Mouse (Mus musculus) limb, embryonic 14.5 days (tissue): ENCODE data around the gene Hps6. TPM values are rescaled to one million over a fixed set of nuclear protein-coding genes. Genes with fewer than 3 reads are reported as not detected.

ENCODE experiments used
- ATAC-seq: fragments of 200-750 bp; cut with Nextera tagmentation; 2 replicates; pipeline ENCODE4 v1.8.0; 2017; ENCODE audit warnings: low read depth, moderate number of reproducible peaks, moderate TSS enrichment; ENCODE audit not compliant: low FRiP score
- DNase-seq: peaks from one replicate; pipeline ENCODE4 v3.0.0-alpha.2; 2015; ENCODE audit warnings: low spot score
- H3K27ac ChIP-seq: fragments of 300-500 bp; sonication (generic); replicated peaks from 2 replicates; pipeline ENCODE4 v1.5.1; 2014; ENCODE audit warnings: low read depth, mild to moderate bottlenecking, low read length, moderate library complexity, mixed read lengths
- H3K27me3 ChIP-seq: fragments of 300-500 bp; sonication (generic); 2 replicates; pipeline ENCODE4 v1.6.1; 2014; ENCODE audit warnings: low read length, mixed read lengths; ENCODE audit not compliant: control insufficient read depth, insufficient read depth
- H3K36me3 ChIP-seq: fragments of 300-500 bp; sonication (generic); 2 replicates; pipeline ENCODE4 v1.6.1; 2014; ENCODE audit warnings: mild to moderate bottlenecking, low read length, moderate library complexity, mixed read lengths; ENCODE audit not compliant: control insufficient read depth, insufficient read depth
- H3K4me1 ChIP-seq: fragments of 300-500 bp; sonication (generic); 2 replicates; pipeline ENCODE4 v1.6.1; 2014; ENCODE audit warnings: antibody characterized with exemption, low read length, mixed read lengths; ENCODE audit not compliant: control insufficient read depth, insufficient read depth
- H3K4me2 ChIP-seq: fragments of 300-500 bp; sonication (generic); replicated peaks from 2 replicates; pipeline ENCODE4 v1.6.1; 2014; ENCODE audit warnings: low read depth, mild to moderate bottlenecking, low read length, moderate library complexity; ENCODE audit not compliant: severe bottlenecking
- H3K4me3 ChIP-seq: fragments of 300-500 bp; sonication (generic); replicated peaks from 2 replicates; pipeline ENCODE4 v1.5.1; 2014; ENCODE audit warnings: low read length
- H3K9ac ChIP-seq: fragments of 300-500 bp; sonication (generic); 2 replicates; pipeline ENCODE4 v1.6.1; 2014; ENCODE audit warnings: mild to moderate bottlenecking, low read depth, low read length, moderate library complexity; ENCODE audit not compliant: severe bottlenecking
- H3K9me3 ChIP-seq: fragments of 300-500 bp; sonication (generic); 2 replicates; pipeline ENCODE4 v1.6.1; 2016; ENCODE audit warnings: low read length; ENCODE audit not compliant: control insufficient read depth
- POLR2A ChIP-seq: fragments of 200-500 bp; IDR thresholded peaks from 2 replicates; pipeline ENCODE4 v1.8.0; 2012; ENCODE audit warnings: inconsistent platforms, mild to moderate bottlenecking, moderate library complexity, borderline replicate concordance; ENCODE audit not compliant: insufficient read depth, insufficient read length; ENCODE audit errors: extremely low read depth
- WGBS: fragments of 180-500 bp; shearing (Covaris S2); extraction: QIAGEN DNeasy Blood & Tissue Kit; methylation state at CpG from one replicate; pipeline ENCODE4 v1.1.7; 2014; 5-methylcytosine and 5-hydroxymethylcytosine counted together
- polyA plus RNA-seq, 2 experiments: library from polyadenylated mRNA; depleted of rRNA in 1 of 2; stranded (reverse) in 1 of 2; unstranded in 1 of 2; fragments of >200 nt; fragmentation: Nextera tagmentation in 1 of 2; extraction: Ambion mirVana in 1 of 2; gene quantifications; 2 replicates each; pipeline versions ENCODE4 v1.2.1 to v1.2.3; 2012 to 2014

Hps6 gene
- polyA plus RNA-seq (2012; rRNA removed), result 4.2 and 5.1 TPM in 2 replicates
- polyA plus RNA-seq (2014; fragmentation: Nextera tagmentation; extraction: Ambion mirVana), result 5.6 and 6.0 TPM in 2 replicates

DNA sequence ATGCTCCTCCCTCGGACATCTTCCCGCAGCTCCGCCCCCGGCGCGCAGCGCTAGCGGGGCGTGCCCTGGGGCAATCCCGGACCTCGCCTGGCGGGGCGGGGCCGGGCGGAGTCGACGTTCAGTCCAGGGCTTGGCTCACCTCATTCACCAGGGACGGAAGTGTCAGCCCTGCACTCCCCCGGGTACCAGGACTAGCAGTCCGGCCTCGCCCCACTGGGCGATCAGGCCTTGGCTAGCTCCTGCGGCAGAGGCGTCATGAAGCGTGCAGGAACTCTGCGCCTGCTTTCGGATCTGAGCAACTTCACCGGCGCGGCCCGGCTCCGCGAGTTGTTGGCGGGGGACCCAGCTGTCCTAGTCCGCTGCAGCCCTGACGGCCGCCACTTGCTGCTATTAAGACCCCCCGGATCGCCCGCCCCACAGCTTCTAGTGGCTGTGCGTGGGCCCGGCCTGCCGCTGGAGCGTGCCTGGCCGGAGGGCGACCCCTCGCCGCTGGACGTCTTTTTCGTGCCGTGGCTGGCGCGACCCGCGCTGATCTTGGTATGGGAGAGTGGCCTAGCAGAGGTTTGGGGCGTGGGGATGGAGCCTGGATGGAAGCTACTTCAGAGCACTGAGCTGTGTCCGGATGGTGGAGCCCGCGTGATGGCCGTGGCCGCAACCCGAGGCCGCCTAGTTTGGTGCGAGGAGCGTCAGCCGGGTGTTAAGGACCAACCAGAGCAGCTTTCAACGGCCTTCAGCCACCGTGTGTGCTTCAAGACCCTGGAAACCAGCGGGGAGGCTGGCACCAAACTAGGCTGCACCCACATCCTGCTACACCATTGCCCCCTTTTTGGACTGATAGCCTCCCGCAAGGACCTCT, at the start of gene Hps6:
Gene Hps6 (plus strand): TSS at position 138 of the 856 bp plus-strand sequence.
- whole genome bisulfite sequencing, result 3% methylated on average over 67 of the region's 70 CpGs
- ATAC-seq (peak; percentile 75), DNase-seq (peak; percentile 59)
- Histone ChIP-seq H3K4me2 (peak within 1 kb of the TSS; percentile 100), H3K4me1 (peaks cover 8% of the 10 kb centered on the region; the same call in 1 of the 2 replicates), H3K27ac (no peak within 1 kb of the TSS), H3K9me3 (no peaks in the 10 kb centered on the region), H3K4me3 (peak within 1 kb of the TSS; percentile 63), H3K27me3 (no peaks in the 10 kb centered on the region), H3K36me3 (no peaks in the 10 kb centered on the region; the same call in none of the 2 replicates), H3K9ac (peak within 1 kb of the TSS; percentile 80)
- TF ChIP-seq POLR2A, result no peak

- Histone ChIP-seq H3K9me3 (no peaks in the 10 kb centered on the region), H3K4me3 (no peak overlapping the region), H3K27ac (no peak overlapping the region), H3K27me3 (no peaks in the 10 kb centered on the region), H3K9ac (no peak overlapping the region), H3K4me1 (0 out of 2 replicates have a peak, but pooled peaks cover 3% of the 10 kb centered on the region), H3K36me3 (peaks cover 28% of the 10 kb centered on the region), H3K4me2 (no peak overlapping the region)
- 90% methylated on average over 7 of the region's 7 CpGs for WGBS
- TF ChIP-seq POLR2A, result no peak
- ATAC-seq (no peak), DNase-seq (no peak)
These were observed 46.6 kb upstream of the Hps6 start for GRCm38 (mm10) chr19:45956736-45957135.

- no peaks in the 10 kb centered on the region for H3K27me3 ChIP-seq
- H3K27ac ChIP-seq, result no peak overlapping the region
- no peak overlapping the region for H3K4me3 ChIP-seq
- no peak for ATAC-seq
- no peak overlapping the region for H3K4me2 ChIP-seq
- H3K4me1 ChIP-seq, result 0 out of 2 replicates have a peak, but pooled peaks cover 3% of the 10 kb centered on the region
- 16% methylated on average over 5 of the region's 5 CpGs for WGBS
- DNase-seq, result no peak
- H3K9me3 ChIP-seq, result no peaks in the 10 kb centered on the region
- TF ChIP-seq POLR2A, result no peak
- H3K36me3 ChIP-seq, result peaks cover 46% of the 10 kb centered on the region
- H3K9ac ChIP-seq, result no peak overlapping the region
These were observed 42.5 kb upstream of the Hps6 start for GRCm38 (mm10) chr19:45960770-45961169.

DNA sequence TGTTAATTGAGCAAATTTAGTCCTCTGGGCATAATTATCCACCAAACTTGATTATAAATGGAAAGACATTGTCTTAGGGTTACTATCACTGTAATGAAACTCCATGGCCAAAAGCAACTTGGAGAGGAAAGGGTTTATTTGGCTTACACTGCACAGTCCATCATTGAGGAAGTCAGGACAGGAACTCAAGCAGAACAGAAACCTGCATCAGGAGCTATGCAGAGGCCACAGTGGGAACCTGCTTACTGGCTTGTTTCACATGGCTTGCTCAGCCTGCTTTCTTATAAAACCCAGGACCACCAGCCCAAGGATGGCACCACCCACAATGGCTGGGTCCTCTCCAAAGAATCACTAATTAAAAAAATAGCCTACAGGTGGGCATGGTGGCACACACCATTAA, 18.9 kb upstream of the Hps6 start:
- peaks cover 12% of the 10 kb centered on the region for H3K36me3 ChIP-seq
- no peaks in the 10 kb centered on the region for H3K4me1 ChIP-seq
- H3K4me2 ChIP-seq, result no peak overlapping the region
- no peaks in the 10 kb centered on the region for H3K9me3 ChIP-seq
- ATAC-seq (no peak), DNase-seq (no peak)
- no peaks in the 10 kb centered on the region for H3K27me3 ChIP-seq
- H3K27ac ChIP-seq, result no peak overlapping the region
- no peak overlapping the region for H3K4me3 ChIP-seq
- H3K9ac ChIP-seq, result no peak overlapping the region
- TF ChIP-seq POLR2A, result no peak

DNA sequence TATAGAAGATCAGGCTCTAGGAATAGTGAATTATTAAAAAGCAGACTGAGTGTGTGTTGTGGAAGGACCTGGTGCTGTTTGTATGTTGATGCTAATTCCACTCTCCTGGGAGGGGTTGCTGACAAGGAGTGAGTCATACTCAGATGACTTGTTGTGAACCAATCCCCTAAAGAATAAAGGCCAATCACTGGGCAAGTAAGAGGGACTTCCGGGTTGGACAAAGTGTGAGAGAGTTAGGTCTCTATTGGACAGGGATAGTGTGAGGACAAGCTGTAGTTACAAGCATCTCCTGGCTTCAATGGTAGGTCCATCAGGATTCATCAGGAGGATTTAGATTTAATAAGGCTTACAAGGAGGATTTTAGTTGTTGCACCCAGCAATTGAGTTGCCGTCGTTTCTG, 15.1 kb upstream of the Hps6 start:
- Histone ChIP-seq H3K27ac (no peak overlapping the region), H3K4me2 (no peak overlapping the region), H3K27me3 (no peaks in the 10 kb centered on the region), H3K4me3 (no peak overlapping the region), H3K4me1 (no peaks in the 10 kb centered on the region), H3K9ac (no peak overlapping the region), H3K36me3 (peaks cover 14% of the 10 kb centered on the region), H3K9me3 (no peaks in the 10 kb centered on the region)
- ATAC-seq, result no peak
- TF ChIP-seq POLR2A, result no peak
- DNase-seq, result no peak
- 95% methylated on average over 3 of the region's 3 CpGs for WGBS
